Mouse (Mus musculus) kidney, postnatal 36 days (tissue): ENCODE results near the gene Kctd14.

Experiments used
- DNase-seq, 2 experiments: peaks; one replicate each; pipeline ENCODE4 v3.0.0; 2021 to 2022; ENCODE audit warnings: mixed read lengths in 2 of 2

The Kctd14 gene

DNA sequence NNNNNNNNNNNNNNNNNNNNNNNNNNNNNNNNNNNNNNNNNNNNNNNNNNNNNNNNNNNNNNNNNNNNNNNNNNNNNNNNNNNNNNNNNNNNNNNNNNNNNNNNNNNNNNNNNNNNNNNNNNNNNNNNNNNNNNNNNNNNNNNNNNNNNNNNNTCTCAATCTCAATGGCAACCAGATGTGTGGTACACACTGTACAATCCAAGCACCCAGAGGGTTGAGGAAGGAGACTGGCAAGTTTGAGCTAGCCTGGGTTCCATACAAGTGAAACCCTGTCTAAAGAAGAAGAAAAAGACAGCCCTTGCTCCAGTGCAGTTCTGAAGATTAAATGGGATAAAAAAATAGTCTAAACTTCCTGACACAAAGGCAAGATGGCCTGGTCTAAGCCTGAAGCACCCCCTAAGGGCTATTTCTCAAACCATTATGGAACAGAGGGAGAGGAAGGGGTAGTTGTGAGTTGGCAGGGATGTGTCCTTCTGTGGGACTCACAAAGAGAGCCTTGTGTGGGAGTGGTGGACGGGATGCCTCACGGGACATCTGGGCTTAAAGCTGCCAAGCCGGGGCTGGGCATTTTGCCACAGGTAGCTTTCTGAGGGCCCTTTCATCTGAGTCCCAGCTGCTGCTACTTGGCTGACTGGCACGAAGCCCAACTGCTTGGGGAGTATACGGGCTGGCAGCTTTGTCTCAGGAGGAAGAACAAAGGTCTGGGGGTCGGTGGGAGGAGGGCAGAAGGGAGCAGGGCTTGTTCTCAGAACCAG is 4.8 kb upstream of the Kctd14 start:
- DNase-seq: peak; percentile 89 to 94

GRCm38 (mm10) chr7:97447050-97447531 is 4.0 kb upstream of the Kctd14 start:
- peak; percentile 38 to 48 for DNase-seq

GRCm38 (mm10) chr7:97452196-97452595 is 1.1 kb downstream of the Kctd14 start:
- no peak for DNase-seq

GRCm38 (mm10) chr7:97453141-97453921 is 2.2 kb downstream of the Kctd14 start:
- peak; percentile 37 to 56 for DNase-seq

GRCm38 (mm10) chr7:97454795-97455194 is 3.7 kb downstream of the Kctd14 start:
- DNase-seq: peak; percentile 29 to 38

- DNase-seq: no peak
These were observed 4.5 kb downstream of the Kctd14 start for GRCm38 (mm10) chr7:97455577-97455976.

GRCm38 (mm10) chr7:97473001-97473400 is 21.9 kb downstream of the Kctd14 start:
- no peak for DNase-seq

DNA sequence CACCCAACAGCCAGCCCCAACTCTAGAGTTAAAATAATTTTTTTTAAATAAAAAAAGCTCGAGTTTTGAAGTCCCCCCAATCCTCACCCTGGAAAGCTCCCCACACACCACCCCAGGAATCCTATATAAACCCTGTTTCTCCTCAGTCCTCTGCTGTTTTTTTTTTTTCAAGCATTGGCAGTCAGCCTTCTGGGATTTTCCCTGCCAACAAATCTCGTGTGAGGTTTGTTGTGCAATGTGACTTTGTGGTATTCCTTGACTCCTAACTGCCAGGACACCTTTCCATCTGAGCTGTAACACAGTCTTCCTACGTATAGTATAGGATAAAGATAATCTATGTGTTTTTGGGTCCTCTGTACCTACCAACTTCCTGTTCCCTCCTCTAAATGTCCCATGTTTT is 28.2 kb downstream of the Kctd14 start:
- DNase-seq: no peak

- DNase-seq: no peak
These were observed 29.2 kb downstream of the Kctd14 start for GRCm38 (mm10) chr7:97480290-97480689.

GRCm38 (mm10) chr7:97480821-97481339 is 29.8 kb downstream of the Kctd14 start, which contains the start of gene Ints4:
Gene Ints4 (plus strand): TSS chr7:97480956.
- DNase-seq: peak; percentile 94 to 97

DNA sequence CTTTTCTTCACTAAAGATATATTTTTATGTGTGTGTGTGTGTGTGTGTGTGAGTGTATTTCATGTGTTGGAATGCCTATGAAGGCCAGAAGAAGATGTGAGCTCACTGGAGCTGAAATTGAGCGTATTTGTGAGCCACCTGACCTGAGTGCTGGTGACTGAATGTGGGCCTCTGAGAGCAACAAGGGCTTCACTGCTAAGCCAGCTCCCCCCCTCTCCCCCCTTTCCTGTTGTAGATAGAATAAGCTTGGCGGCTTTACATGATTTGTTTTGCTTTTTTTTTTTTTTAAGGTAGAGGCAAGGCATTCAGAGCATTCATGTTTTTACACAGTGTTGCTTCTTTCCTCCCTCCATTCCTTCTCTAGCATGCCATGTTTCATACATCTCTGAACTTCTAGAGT is 32.3 kb downstream of the Kctd14 start:
- no peak for DNase-seq

DNA sequence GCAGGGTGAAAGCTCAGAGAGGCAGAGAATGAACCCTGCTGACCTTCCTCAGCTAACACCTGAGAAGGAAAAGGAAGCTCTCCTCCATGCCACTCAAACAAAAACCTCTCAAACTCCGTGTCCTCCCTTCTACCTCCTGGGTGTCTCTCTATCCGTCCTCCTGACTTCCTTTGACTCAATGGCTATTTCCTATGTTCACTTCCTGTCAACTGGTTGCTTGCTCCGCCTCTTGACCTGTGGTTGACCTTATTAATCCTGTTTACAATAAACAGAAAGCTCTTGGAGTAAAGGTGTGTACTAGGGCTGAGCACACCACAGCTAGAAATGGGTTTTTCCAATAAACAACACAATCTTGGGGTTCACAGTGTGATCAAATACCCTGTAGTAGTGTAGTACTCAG is 40.0 kb downstream of the Kctd14 start:
- no peak for DNase-seq

GRCm38 (mm10) chr7:97492420-97492819 is 41.3 kb downstream of the Kctd14 start:
- no peak for DNase-seq

GRCm38 (mm10) chr7:97495052-97495451 is 43.9 kb downstream of the Kctd14 start:
- DNase-seq: no peak

DNA sequence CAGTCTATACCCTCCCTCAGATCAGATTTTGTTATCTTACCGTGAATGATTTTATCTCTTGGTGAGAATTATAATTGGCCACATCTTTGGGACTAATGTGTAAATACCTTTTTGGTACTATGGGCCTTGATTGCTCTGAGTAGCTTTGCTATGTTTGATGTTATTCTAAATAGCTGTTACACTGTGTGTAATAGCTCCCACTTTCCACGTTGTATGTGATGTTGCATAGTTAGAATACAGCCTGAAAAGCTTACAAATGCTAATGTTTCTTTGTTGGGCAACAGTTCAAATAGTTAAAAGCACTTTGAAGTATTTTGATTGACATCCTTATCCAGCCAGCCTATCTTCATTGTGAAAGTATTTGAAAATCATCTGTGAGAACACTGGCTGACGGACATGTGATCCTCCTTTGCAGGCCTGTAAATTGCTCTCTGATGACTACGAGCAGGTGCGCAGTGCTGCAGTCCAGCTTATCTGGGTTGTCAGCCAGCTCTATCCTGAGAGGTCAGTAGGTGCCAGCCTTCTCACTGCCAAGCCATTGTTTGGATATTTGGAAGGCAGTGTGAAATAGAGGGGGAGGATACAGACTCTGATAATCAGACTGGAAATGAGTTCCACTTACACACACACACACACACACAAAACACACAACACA is 49.6 kb downstream of the Kctd14 start:
- no peak for DNase-seq
